Mouse (Mus musculus) stomach, postnatal 0 days (tissue): Measurements from ENCODE around the gene Nr2e1. TPM values are rescaled to one million over a fixed set of nuclear protein-coding genes. Genes with fewer than 3 reads are reported as not detected.

Experiments
- ATAC-seq: fragments of 200-750 bp; cut with Nextera tagmentation; 2 replicates; pipeline ENCODE4 v1.8.0; 2017; ENCODE audit not compliant: low FRiP score, low TSS enrichment
- DNase-seq: peaks from one replicate; pipeline ENCODE4 v3.0.0-alpha.2; 2016; ENCODE audit warnings: low spot score
- H3K27ac ChIP-seq: fragments of 300-500 bp; sonication (generic); replicated peaks from 2 replicates; pipeline ENCODE4 v1.5.1; 2014; ENCODE audit warnings: mild to moderate bottlenecking, control low read depth
- H3K27me3 ChIP-seq: fragments of 300-500 bp; sonication (generic); 2 replicates; pipeline ENCODE4 v1.6.1; 2014; ENCODE audit warnings: low read length; ENCODE audit not compliant: control insufficient read depth, insufficient read depth
- H3K36me3 ChIP-seq: fragments of 300-500 bp; sonication (generic); 2 replicates; pipeline ENCODE4 v1.6.1; 2014; ENCODE audit warnings: low read length, mixed read lengths; ENCODE audit not compliant: control insufficient read depth, insufficient read depth
- H3K4me1 ChIP-seq: fragments of 300-500 bp; sonication (generic); replicated peaks from 2 replicates; pipeline ENCODE4 v1.6.1; 2014; ENCODE audit warnings: antibody characterized with exemption; ENCODE audit not compliant: control insufficient read depth, insufficient read depth
- H3K4me2 ChIP-seq: fragments of 300-500 bp; sonication (generic); replicated peaks from 2 replicates; pipeline ENCODE4 v1.6.1; 2014; ENCODE audit warnings: low read depth, mild to moderate bottlenecking, control low read depth, moderate library complexity
- H3K4me3 ChIP-seq: fragments of 300-500 bp; sonication (generic); 2 replicates; pipeline ENCODE4 v1.5.1; 2014; ENCODE audit warnings: low read depth, low read length, control low read depth
- H3K9ac ChIP-seq: fragments of 300-500 bp; sonication (generic); 2 replicates; pipeline ENCODE4 v1.6.1; 2014; ENCODE audit warnings: mild to moderate bottlenecking, low read length, control low read depth, mixed read lengths
- H3K9me3 ChIP-seq: fragments of 300-500 bp; sonication (generic); 2 replicates; pipeline ENCODE4 v1.6.1; 2016; ENCODE audit warnings: low read length; ENCODE audit not compliant: control insufficient read depth
- CTCF ChIP-seq: IDR thresholded peaks from 2 replicates; pipeline ENCODE4 v1.5.1; 2016; ENCODE audit warnings: antibody characterized with exemption, low read depth, mild to moderate bottlenecking, moderate library complexity
- EP300 ChIP-seq: optimal IDR thresholded peaks from 2 replicates; pipeline ENCODE3; 2016; ENCODE audit warnings: antibody characterized with exemption
- WGBS: fragments of 180-500 bp; shearing (Covaris S2); extraction: QIAGEN DNeasy Blood & Tissue Kit; methylation state at CpG from one replicate; pipeline ENCODE4 v1.1.7; 2014; 5-methylcytosine and 5-hydroxymethylcytosine counted together
- polyA plus RNA-seq: library from polyadenylated mRNA; unstranded; fragments of >200 nt; fragmentation: Nextera tagmentation; extraction: Ambion mirVana; gene quantifications from 2 replicates; pipeline ENCODE4 v1.2.1, GENCODE M21; 2015

The Nr2e1 gene
- polyA plus RNA-seq, 1 experiment from 2014 or later: not detected

DNA sequence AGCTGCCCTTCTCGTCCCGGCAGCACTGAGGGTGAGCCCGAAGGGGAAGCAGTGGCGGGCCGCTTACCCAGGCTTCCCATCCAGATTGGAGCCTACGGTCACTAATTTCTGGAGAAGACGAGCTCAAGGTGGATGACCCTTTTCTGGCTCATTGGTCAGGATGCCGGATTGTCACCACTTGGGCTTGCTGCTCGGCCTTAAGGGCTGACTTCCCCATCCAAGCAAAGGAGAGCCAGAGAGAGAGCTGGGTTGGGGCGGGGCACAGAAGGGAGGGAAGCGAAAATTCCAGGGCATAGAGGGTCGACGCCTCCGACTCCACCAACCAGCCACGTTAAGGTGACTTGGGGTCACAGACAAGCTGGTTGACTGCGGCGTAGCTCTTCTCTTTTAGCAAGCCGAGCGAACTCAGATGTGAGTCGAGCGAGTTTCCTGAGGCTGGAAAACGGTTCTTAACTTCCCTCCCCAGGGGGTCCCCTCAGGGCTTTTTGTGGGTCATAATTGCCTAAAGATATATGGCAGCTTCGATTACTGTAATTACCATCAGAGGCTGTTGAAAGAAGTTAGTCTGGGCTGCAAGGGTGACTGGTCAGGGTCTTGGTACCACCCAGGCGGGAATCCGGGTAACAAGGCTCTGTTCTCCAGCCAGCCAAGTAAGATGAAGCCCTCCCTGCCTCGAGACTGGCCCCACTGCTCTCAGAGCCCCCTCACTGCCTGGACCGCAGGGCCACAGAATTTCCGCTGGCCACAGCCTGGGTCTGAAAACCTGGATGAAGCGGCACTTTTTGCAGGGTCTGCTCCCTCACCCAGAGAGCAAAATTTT is 3.1 kb downstream of the Nr2e1 start:
- Histone ChIP-seq H3K9me3 (no peaks in the 10 kb centered on the region), H3K4me1 (no peaks in the 10 kb centered on the region), H3K36me3 (no peaks in the 10 kb centered on the region), H3K9ac (no peak overlapping the region), H3K4me3 (no peak overlapping the region), H3K4me2 (no peak overlapping the region), H3K27me3 (peaks cover 46% of the 10 kb centered on the region), H3K27ac (no peak overlapping the region)
- DNase-seq (no peak), ATAC-seq (no peak)
- TF ChIP-seq CTCF: no peak
- no peak for TF ChIP-seq EP300
- 4% methylated on average over 29 of the region's 29 CpGs for WGBS

DNA sequence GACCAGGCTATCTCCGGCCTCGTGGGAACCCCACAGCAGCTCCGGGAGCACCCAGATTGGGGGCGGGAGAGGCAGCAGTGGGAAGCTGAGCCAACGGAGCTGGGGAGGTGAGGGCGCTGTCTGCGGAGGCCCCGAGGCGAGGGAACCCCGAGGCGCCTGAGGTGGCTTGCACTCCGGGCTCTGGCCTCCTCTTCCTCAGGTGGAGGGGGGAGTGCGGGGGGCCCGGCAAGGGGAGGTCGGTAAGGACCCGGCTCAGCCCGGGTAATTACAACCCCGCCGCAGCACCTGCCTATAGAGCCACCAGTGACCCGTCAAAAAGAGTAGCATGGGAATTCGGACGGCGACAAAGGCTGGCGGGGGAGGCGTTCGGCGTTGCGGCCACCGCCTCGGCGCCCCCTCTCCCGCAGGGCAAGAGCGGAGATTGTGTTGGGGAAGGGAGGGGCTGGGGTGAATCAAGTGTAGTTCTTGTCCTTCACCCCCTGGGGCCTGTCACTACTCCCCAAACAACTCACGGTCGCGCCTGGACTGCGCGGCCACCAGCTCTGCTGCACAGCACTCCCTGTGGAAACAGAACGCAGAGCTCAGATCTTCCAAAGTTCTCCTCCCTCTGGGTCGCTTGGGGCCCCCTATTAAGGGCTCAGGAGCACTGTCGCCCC is 3.8 kb downstream of the Nr2e1 start:
- H3K27ac ChIP-seq: no peak overlapping the region
- no peaks in the 10 kb centered on the region for H3K36me3 ChIP-seq
- H3K27me3 ChIP-seq: peaks cover 44% of the 10 kb centered on the region
- no peaks in the 10 kb centered on the region for H3K4me1 ChIP-seq
- TF ChIP-seq EP300 (no peak), CTCF (no peak)
- DNase-seq: no peak
- no peak overlapping the region; the same call in 1 of the 2 replicates for H3K4me2 ChIP-seq
- H3K4me3 ChIP-seq: no peak overlapping the region; the same call in 1 of the 2 replicates
- WGBS: 1% methylated on average over 35 of the region's 41 CpGs
- 0 out of 2 replicates have a peak, but pooled peaks have one; percentile 24 for ATAC-seq
- H3K9ac ChIP-seq: no peak overlapping the region
- H3K9me3 ChIP-seq: no peaks in the 10 kb centered on the region

DNA sequence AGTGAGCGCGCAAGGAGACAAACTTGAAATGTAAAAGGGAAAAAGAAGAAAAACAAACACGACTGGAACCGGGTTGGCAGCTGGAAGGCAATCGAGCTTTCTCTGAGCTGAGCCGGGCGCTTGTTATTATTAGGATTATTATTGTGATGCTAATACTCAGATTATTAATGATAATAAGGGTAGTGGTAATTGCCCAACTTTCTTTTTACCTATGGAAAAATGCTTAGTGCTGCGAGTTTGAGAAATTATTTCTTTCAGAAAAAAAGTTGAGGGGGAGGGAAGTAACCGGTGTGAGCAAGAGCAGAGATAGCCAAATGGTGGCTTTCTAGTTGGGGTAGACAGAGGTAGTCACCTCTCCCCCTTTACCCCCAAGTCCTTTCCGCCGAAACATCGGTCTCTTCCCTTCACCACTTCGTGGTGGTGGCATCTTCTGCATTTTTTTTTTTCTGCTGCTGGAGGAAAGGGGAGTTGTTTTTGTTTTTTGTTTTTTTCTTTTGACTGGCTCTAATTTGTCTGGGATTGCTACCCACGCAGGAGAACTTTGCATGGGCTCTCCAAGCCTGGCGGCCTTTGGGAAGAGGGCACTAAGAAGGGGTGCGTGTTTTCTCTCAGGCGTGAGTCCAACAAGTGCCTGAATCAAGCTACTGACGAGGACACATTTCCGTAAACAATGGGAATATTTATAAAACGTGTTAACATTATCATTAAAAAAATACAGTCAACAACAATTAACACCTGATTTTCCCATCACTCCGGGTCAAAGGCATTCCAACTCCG is 4.5 kb downstream of the Nr2e1 start:
- H3K4me1 ChIP-seq: no peaks in the 10 kb centered on the region
- H3K4me3 ChIP-seq: no peak overlapping the region
- no peak overlapping the region for H3K4me2 ChIP-seq
- TF ChIP-seq CTCF: no peak
- TF ChIP-seq EP300: no peak
- H3K27ac ChIP-seq: no peak overlapping the region
- no peaks in the 10 kb centered on the region for H3K9me3 ChIP-seq
- no peaks in the 10 kb centered on the region for H3K36me3 ChIP-seq
- 3% methylated on average over 22 of the region's 22 CpGs for WGBS
- H3K27me3 ChIP-seq: peaks cover 45% of the 10 kb centered on the region
- no peak overlapping the region for H3K9ac ChIP-seq
- no peak for ATAC-seq
- no peak for DNase-seq

DNA sequence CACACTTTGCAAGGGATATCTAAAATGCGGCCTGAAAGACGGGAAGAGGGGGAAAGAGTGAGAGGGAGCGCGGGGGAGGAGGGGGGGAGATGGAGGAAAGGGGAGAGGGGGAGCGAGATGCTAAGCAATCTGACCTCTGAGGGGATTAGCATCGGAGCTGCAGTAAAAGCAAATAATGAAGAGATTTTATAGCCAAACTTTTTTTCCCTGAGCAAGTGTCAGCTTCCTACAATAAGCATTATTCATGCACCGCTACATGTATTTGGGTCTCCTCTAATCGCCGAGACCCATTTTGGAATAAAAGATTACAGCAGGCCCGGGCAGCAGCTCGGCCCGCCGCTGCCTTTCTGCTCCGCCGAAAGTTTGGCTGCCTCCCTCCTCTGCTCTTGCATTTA is 5.2 kb downstream of the Nr2e1 start:
- H3K4me1 ChIP-seq: no peaks in the 10 kb centered on the region
- ATAC-seq: no peak
- no peak overlapping the region for H3K27ac ChIP-seq
- 4% methylated on average over 15 of the region's 15 CpGs for WGBS
- H3K36me3 ChIP-seq: no peaks in the 10 kb centered on the region
- TF ChIP-seq CTCF: no peak
- no peak for TF ChIP-seq EP300
- no peak overlapping the region for H3K4me2 ChIP-seq
- no peak overlapping the region for H3K4me3 ChIP-seq
- H3K9me3 ChIP-seq: no peaks in the 10 kb centered on the region
- no peak overlapping the region for H3K9ac ChIP-seq
- peaks cover 44% of the 10 kb centered on the region for H3K27me3 ChIP-seq
- no peak for DNase-seq

DNA sequence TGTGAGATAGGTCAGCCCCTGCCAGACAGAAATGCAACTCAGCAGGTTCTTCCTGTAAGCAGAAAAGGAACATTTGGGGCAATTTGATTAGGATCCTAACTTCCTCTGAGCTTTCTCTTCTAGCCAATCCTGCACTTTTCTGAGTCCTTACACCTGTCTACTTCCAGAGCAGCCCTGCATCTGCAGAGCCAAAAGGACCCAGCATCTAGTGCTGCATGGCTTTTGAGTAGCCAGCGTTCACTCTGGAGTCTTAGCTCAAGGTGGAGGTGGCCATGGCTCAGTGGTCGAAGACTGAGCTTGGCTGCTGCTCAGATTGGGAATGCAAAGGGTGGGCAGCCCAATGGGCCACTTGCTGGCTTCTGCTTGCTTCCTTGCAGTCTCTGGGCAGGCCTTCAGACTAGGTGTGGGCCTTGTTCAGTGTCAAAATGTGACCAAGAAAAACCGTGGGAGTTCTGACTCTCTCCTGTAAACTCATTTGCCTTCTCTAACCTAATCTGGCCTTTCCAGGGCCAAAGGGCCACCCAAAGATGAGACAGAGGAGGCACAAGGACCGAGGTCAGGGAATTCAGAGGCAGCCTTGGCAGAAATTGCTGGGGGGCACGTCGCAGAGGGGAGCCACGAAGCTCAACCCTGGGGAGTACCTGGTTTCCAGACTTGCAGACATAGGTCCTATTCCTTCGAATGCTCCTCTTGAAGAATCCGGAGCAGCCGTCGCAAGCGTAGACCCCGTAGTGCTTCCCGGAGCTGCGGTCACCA is 5.7 kb downstream of the Nr2e1 start:
- 3% methylated on average over 15 of the region's 15 CpGs for WGBS
- Histone ChIP-seq H3K4me3 (no peak overlapping the region), H3K4me1 (no peaks in the 10 kb centered on the region), H3K4me2 (no peak overlapping the region), H3K36me3 (no peaks in the 10 kb centered on the region), H3K9me3 (no peaks in the 10 kb centered on the region), H3K27me3 (peaks cover 42% of the 10 kb centered on the region), H3K27ac (no peak overlapping the region), H3K9ac (no peak overlapping the region)
- DNase-seq: no peak
- TF ChIP-seq CTCF: no peak
- no peak for TF ChIP-seq EP300
- ATAC-seq: no peak
